Mouse (Mus musculus): ENCODE data around the gene Mydgf.

GRCm38 (mm10) chr17:56144546-56144945 is 39.2 kb downstream of the Mydgf start:
- TF ChIP-seq CTCF (IDR thresholded peaks at IDR 0.05; ENCODE audit: insufficient read depth, low read depth, low read length): no peak
- no peak for TF ChIP-seq POLR2A (IDR thresholded peaks at IDR 0.05; ENCODE audit: insufficient read depth, low read depth, low read length)
